Mouse (Mus musculus): ENCODE data around the gene Kcnh4.
A peak's percentile ranks its signal among the peaks of the same experiment; 100 is the strongest.

Gene Kcnh4

GRCm38 (mm10) chr11:100735134-100735865 is 24.4 kb downstream of the Kcnh4 start:
- no peak for DNase-seq (ENCODE audit: low read depth, low spot score)

GRCm38 (mm10) chr11:100730477-100731205 is 29.1 kb downstream of the Kcnh4 start:
- no peak for DNase-seq (ENCODE audit: low read depth, low spot score)

- no peak for DNase-seq (ENCODE audit: low read depth, low spot score)
These were observed 29.8 kb downstream of the Kcnh4 start for GRCm38 (mm10) chr11:100729976-100730375.

- no peak for DNase-seq (ENCODE audit: low read depth, low spot score)
These were observed 31.1 kb downstream of the Kcnh4 start for GRCm38 (mm10) chr11:100728601-100729000.

GRCm38 (mm10) chr11:100727201-100727600 is 32.5 kb downstream of the Kcnh4 start:
- no peak for DNase-seq (ENCODE audit: low read depth, low spot score)

GRCm38 (mm10) chr11:100724919-100725512 is 34.7 kb downstream of the Kcnh4 start:
- no peak for DNase-seq (ENCODE audit: low read depth, low spot score)

- DNase-seq (ENCODE audit: low read depth, low spot score), result no peak
These were observed 37.2 kb downstream of the Kcnh4 start for GRCm38 (mm10) chr11:100722493-100723028.

- no peak for DNase-seq (ENCODE audit: low read depth, low spot score)
These were observed 37.8 kb downstream of the Kcnh4 start for GRCm38 (mm10) chr11:100721776-100722492.

GRCm38 (mm10) chr11:100721254-100721653 is 38.5 kb downstream of the Kcnh4 start:
- DNase-seq (ENCODE audit: low read depth, low spot score), result no peak

GRCm38 (mm10) chr11:100720345-100720744 is 39.4 kb downstream of the Kcnh4 start:
- DNase-seq (ENCODE audit: low read depth, low spot score), result no peak

GRCm38 (mm10) chr11:100719893-100720292 is 39.8 kb downstream of the Kcnh4 start:
- no peak for DNase-seq (ENCODE audit: low read depth, low spot score)

- no peak for DNase-seq (ENCODE audit: low read depth, low spot score)
These were observed 40.4 kb downstream of the Kcnh4 start for GRCm38 (mm10) chr11:100719312-100719711.

GRCm38 (mm10) chr11:100718866-100719265 is 40.9 kb downstream of the Kcnh4 start:
- no peak for DNase-seq (ENCODE audit: low read depth, low spot score)

- no peak for DNase-seq (ENCODE audit: low read depth, low spot score)
These were observed 41.3 kb downstream of the Kcnh4 start for GRCm38 (mm10) chr11:100718462-100718861.

- DNase-seq (ENCODE audit: low read depth, low spot score), result no peak
These were observed 43.1 kb downstream of the Kcnh4 start for GRCm38 (mm10) chr11:100716649-100717048.

- DNase-seq (ENCODE audit: low read depth, low spot score), result no peak
These were observed 44.8 kb downstream of the Kcnh4 start for GRCm38 (mm10) chr11:100714948-100715347.

GRCm38 (mm10) chr11:100714534-100714915 is 45.2 kb downstream of the Kcnh4 start:
- peak; percentile 82 for DNase-seq (ENCODE audit: low read depth, low spot score)

- peak; percentile 58 for DNase-seq (ENCODE audit: low read depth, low spot score)
These were observed 45.8 kb downstream of the Kcnh4 start, which contains the start of gene Hspb9 for GRCm38 (mm10) chr11:100713735-100714533. Gene Hspb9 (plus strand): TSS chr11:100713850.

- no peak for DNase-seq (ENCODE audit: low read depth, low spot score)
These were observed 46.6 kb downstream of the Kcnh4 start for GRCm38 (mm10) chr11:100713174-100713573.

- DNase-seq (ENCODE audit: low read depth, low spot score), result peak; percentile 88
These were observed 47.7 kb downstream of the Kcnh4 start, which contains the start of gene Kat2a for GRCm38 (mm10) chr11:100711783-100712615. Gene Kat2a (minus strand): TSS chr11:100712465.
